Mouse (Mus musculus): ENCODE data around the gene Trim11.

Gene Trim11

DNA sequence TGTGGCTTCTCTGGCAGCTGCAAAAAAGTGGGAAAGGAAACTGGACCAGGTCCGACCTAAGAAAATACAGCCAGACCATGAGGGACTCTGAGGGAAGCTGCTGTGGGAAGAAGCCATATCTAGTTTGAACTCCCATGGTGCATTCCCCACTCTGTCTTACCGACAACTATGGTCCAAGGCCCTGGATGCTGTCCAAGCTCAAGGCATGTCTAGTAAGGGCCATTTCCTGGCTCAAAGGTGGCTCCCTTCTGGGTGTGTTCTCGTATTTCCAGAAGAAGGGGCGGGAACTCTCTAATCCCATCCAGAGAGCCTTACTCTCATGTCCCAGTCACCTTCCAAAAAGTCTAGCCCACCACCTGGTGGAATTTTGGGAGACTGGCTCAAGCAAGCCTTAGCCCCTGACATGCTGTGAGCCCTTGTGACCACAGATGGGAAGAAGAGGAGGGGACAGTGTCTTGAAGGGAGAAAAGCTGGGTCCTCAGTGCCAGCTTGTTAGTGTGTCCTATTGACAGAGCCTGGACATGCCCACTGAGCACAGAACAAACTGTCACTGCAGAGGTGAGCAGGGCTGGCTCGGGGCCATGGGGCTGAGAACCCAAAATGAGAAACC, 2.6 kb downstream of the Trim11 start:
- DNase-seq (ENCODE audit: low spot score), result no peak

DNA sequence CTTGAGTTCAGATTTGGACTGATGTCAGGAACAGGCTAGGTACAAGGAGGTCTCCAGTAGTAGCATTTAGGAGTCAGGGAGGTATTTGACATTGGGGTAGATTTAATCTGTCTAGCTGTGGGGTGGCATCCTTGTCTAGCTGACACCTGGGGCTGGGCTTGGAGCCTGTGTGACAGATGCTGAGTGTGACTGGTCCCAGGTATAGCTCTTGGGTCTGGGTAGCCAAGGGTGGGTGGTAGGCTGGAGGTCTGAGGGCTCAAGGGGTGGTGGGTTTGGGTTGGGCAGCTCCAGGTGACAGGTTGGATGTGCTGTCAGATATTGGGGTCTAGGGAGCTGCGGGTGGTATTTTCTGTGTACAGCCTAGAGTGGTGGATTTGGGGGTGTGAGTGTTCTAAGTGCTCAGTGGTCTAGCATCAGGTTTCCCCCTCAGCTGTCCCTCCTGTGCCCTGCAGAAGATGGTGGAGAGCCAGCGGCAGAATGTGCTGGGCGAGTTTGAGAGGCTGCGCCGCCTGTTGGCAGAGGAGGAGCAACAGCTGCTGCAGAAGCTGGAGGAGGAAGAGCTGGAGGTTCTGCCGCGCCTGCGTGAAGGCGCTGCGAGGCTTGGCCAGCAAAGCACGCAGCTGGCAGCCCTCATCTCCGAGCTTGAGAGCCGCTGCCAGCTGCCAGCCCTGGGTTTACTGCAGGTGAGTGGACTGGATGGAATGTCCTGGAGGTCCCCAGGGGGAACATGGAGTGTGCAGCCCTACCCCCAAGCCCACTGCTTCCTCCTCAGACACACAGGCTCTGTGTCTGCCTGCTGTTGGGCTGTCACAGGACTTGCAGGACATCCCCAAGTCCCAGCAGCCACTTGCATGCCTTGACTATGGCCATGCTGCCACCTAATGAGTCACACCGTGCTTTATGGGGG, 3.9 kb downstream of the Trim11 start:
- DNase-seq (ENCODE audit: low spot score), result no peak

DNA sequence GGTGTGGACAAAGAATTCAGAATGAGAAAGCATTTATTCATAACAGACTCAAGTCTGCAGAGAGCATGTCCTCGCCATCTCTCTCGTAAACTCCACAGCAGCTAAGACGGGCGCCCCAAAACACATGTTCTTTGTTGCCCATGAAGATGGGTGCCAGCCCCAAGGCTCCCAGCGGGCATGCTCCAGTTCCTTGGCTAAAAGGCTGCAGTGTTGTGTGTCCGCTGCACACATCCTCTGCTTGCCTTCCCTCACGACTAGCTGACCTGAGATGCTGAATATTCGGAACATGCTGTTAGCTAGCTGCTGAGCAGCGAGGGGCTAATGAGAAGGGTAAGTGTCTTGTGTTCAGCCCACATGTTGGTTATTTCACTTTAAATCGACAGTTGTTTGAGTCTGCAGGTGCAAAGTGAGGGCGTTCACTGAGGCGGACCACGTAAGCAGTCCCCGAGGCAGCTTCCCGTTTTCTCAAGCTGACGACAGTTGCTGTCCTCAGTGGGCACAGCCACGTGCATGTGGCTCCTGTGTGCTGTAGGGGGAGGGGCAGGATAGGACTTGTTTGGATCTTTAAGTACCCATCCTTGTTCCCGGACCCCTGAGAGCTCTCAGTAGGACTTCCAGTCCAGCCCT, 4.7 kb downstream of the Trim11 start:
- no peak for DNase-seq (ENCODE audit: low spot score)

DNA sequence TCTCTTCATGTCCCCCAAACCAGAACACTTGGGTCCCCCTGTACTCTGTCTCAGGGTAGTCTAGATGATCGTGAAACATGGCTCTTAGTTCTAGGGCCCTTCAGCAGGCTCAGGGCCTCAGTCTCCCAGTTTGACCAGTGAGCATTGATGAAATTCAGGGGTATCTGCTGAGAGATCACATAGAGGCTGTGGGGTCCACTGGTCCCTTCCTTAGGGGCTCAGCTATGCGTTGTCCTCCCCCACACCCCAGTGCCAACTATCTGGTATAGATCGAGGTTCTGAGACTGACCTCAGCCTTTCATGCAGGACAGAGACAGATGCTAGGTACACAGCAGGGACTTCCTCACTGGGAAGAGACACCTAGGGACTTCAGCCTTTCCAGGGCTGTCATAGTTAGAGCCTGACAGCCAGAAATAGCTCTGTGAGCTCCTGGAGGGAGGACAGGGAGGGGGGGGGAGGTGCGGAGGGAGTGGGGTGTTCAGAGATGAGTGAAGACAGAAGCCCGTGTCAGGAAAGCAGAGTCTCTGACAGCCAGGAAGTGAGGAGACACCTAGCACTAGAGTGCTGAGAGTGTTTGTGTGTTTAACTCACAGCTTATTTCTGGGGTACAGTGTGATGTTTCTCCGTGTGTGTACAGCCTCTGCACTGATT, 5.9 kb downstream of the Trim11 start:
- no peak for DNase-seq (ENCODE audit: low spot score)

DNA sequence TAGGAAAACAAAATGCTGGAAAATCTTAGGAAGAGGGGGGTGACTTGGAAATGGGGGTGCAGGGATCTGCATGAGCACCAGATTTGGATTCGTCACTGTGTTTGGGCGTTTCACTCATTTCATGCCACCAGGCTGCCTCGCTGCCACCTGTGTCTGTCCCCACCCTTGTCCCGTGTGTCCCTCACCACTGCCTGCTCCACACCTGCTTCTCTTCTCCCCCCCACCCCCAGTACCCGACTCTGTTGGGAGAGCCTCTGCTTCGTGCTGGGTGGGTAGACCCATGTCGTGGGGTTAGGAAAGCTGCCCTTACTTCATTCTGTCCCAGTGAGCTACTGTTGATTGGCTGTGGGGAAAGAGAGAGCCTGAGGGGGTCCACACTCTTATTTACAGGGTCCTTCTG, 6.8 kb downstream of the Trim11 start:
- no peak for DNase-seq (ENCODE audit: low spot score)

DNA sequence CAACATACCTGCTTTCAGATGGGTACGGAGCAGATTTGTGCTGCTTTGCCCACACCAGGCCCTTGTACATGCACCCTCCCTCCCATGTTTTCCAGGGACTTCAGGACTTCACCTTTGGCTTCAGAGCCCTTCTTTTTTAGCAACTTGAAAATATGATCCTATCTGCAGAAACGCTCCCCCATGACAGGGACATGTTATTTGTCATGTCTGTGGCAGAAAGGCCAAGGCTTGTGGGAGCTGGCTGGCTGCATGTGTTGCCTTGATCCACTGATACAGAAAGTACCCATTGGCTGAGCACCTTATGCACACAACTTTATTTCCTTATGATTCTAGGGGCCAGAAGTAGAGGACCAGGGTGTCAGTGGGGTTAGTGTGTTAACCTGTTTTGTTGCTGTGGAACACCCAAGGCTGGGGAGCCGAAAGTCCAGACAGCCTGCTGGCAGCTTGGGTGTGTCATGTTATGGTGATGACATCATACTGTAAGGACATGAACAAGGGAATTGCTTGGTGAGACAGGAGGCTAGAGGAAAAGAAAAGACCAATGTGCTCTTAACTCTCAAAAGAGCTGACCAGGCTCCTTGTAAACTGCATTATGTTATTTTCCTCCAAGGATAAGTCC, 7.5 kb downstream of the Trim11 start:
- DNase-seq (ENCODE audit: low spot score), result no peak

DNA sequence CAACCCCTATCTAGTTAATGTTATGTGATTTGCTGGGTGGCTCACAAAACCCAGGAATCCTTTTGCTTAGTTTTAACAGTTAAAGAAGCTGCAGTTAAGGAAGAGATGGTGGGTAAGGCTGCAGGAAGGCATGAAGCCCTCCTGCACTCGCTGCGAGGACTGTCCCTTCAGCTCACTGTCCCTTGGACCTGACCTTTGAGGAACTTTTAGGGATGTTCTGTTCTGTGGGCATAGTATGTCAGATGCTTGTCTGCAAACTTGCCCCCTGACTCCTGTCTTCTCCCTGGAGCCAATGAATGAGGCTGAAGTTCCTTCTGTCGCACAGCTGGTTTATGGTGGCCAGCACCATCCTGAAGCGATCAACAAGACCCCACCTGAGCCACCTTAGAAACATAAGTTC, 11.3 kb downstream of the Trim11 start:
- DNase-seq (ENCODE audit: low spot score), result no peak

DNA sequence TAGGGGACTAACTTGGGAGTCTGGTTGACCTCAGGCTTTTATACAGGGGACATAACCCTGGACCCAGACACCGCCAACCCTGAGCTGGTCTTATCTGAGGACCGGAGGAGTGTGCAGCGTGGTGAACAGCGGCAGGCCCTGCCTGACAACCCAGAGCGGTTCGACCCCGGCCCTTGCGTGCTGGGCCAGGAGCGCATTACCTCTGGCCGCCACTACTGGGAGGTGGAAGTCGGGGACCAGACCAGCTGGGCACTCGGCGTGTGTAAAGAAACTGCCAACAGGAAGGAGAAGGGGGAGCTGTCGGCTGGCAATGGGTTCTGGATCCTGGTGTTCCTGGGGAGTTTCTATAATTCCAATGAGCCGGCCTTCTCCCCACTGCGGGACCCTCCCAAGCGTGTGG, 12.2 kb downstream of the Trim11 start:
- DNase-seq (ENCODE audit: low spot score), result no peak

DNA sequence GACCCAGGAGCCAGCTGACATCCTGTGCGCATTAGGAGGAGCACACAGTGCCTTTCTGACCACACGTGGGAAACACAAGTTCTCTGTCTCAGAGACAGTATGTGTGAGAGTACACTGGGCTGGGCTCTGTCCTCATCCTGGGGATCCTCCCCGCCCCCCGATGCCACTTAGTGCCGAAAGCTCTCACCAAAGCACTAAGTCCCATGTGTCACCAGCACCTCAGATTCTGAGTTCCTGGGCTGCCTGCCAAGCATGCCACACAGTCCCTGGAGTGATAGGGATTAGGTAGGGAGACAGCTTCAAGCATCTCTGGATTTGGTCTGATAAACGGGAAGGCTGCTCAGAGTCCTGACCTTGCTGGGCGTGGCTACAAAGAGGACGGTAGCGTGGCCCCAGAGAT, 12.9 kb downstream of the Trim11 start:
- DNase-seq (ENCODE audit: low spot score), result no peak

DNA sequence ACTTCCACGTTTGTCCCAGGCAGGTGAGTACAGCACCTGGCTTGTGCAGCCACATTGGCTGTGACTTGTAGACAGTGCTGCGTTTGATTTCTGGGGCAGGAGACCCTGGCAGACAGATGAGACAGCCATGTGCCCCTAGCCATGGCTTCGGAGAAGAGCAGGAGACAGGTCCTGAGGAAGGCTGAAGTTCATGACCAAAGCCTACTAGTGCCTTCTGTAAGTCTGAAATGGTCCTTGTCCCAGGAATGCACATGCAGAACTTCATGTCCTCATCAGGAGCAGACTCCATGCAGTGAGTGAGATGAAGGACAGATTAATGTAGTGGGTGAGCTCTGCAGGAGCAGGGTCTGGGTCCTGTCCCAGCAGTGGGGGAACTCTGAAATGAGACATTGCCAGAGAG, 14.0 kb downstream of the Trim11 start:
- no peak for DNase-seq (ENCODE audit: low spot score)

DNA sequence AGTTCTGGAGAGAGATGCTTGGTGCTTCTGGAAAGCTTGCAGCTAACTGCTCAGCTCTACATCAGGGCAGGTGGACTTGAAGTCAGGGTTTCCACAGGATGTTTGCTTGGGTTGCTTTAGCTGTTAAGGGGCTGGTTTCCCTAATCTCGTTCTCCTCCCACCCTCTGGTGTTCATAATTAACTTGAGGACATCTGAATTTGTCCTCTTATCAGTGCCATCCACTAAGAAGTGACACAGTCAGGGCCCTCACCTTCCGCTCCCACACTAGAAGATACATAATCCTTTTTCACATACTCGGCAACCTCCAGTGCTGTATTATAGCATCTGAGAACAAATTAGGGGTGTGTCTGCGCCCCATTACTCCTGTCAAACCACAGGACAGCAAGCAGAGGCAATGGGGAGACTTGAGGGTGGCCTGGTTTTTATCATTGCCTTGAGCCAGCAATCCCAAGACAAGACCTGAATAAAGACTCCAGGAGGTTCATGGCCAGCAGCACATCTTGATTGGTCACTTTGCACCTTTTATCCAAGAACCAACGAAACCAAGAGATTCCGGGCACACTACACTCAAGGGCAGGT, 15.3 kb downstream of the Trim11 start:
- DNase-seq (ENCODE audit: low spot score), result no peak

DNA sequence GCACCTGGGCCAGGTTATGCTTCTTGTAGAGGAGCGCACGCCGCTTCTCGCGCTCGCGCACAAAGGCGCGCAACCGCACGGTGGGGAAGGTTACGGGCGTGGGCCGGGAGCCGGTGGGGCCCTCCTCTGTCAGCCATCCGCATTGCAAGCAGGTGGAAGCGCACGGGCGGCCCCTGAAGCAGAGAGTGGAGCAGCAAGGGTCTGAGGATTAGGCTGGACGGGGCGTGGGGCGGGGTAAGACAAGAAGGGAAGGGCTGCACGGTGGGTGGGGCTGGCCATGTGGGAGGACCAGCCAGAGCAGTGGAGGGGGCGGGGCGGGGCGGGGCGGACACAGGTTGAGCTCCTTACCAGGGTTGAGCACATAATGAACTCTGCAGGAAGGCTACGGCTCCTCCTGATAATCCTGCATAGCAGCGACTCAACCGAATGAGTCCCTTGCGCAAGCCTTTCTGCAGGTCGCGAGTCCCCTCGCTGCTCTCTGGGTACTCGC, 16.5 kb downstream of the Trim11 start:
- peak; percentile 63 for DNase-seq (ENCODE audit: low spot score)

DNA sequence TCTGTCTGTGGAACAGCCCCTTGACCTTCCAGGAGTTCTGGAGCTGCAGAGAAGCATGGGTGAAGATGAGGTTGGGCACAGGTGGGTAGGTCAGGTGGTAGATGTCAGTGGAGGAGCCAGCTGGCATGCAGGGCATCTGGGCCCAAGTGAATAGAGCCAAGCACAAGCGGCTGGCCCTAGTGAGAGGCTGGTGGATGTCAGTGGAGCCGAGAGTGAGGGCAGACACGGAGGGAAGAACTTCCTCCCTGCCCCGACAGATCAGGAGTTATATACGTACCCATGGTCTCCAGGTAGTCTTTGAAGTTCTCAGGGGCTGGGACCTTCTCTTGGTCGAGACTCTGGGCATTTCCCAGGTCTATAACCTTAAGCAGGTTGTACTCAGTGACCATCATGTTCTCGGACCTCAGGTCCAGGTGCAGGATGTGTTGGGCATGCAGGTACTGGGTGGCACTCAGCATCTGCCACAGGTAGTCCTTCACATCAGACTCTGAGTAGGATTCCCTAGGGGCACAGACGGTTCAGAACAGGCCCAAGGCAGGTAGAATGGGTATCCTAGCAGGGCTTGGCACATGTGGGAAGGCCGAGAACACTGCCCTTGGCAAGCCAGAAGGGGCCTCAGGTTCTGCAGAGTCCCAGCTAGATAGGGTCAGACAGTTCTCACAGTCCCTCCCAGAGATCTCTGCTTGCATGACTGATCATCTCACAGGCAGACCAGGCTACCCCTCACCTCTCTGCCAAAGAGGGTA, 17.3 kb downstream of the Trim11 start:
- no peak for DNase-seq (ENCODE audit: low spot score)

DNA sequence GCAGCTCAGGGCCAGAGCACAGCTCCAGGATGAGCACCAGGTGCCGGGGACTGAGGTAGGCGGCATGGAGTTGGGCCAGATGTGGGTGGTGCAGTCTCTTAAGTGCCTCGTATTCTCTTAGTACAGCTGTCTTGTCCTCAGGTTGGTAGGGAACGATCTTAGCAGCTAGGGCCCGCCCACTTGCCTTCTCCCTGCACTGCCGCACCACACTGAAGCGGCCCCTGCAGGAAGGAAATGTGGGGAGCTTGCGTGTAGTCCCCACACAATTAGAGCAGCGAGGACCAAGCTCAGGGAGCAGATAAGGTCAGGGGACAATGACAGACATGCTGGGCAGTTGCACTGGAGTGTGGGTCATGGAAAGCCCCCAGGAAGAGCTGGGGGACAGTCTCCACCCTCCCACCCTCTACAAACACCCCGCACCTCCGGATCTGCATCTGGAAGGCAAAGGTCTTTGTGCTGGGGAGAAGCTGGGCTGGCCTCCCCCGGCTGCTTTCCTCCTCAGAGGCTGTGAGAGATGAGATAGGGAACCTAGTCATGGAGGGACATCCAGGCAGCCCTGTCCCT, 18.0 kb downstream of the Trim11 start:
- no peak for DNase-seq (ENCODE audit: low spot score)

DNA sequence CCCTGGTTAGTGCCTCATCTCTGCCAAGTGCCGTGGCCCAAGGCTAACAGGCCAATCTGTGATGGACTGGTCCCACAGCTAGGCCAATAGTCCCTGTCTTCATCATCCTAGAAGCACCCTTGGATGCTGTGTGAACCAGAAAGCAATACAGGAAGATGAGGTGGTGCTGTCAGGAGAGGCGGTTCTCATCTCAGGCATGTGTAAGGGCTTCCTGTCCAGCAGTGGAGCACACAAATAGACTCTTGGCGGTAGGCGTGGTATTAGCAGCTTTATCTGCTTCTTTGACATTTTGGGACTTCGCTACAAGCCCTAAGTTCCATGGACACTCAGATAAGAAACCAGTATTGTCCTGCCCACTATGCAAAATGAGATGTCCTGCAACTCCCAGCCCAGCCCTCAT, 19.6 kb downstream of the Trim11 start:
- no peak for DNase-seq (ENCODE audit: low spot score)

DNA sequence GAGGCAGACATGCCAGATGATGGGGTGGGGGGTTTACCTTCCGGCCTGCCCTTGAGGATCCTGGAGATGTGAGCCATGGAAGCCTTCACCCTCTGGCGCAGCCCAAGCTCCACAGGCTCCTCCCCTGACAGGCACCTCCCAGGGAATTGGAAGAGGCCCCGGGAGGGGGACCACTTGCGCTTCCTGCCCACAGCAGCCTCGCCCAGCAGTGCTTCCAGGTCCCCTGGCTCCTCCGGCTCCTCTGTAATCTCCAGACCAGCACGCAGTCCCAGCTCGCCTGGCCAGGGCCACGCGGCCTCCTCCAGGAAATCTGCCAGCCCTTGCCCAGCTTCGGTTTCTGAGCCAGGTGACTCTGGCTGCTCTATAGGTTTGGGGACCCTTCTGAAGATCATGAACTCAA, 21.3 kb downstream of the Trim11 start:
- no peak for DNase-seq (ENCODE audit: low spot score)

DNA sequence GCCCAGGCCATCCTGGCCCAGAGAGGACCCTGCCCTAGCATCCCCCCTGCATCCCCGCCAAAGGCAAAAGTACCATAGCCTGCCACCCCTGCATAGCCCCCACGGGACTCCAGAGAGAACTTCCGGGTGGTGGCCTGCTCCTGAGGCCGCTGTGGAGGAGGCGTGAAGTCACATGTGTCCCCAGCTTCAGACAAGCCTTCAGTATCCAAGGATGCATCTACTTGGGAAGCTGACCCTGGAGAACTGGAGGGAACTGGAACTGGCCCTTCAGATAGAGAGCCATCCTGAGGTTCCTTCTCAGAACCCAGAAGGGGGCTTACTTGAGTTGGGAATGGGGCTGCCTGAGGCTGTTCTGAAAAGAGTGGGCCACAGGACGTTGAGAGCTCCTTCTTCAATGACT, 21.9 kb downstream of the Trim11 start:
- DNase-seq (ENCODE audit: low spot score), result no peak

DNA sequence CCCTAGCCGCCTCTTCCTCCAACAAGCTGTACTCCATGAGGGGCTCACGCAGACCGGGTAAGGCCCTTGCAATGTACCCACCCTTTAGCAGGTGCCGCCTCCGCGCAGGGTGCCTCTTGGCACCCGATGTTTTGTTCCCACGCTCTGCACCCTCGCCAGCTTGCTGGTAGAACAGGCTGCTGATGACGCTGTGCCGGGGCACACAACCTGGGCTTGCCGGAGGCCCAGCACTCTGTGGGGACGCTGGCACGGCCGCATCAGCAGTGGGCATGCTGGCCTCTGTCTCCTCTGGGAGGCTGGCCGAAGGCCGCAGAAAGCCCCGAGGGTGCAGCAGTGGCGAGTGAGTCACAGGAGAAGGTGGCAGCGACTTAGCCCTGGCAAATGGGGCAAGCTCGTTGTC, 22.7 kb downstream of the Trim11 start:
- DNase-seq (ENCODE audit: low spot score), result no peak

DNA sequence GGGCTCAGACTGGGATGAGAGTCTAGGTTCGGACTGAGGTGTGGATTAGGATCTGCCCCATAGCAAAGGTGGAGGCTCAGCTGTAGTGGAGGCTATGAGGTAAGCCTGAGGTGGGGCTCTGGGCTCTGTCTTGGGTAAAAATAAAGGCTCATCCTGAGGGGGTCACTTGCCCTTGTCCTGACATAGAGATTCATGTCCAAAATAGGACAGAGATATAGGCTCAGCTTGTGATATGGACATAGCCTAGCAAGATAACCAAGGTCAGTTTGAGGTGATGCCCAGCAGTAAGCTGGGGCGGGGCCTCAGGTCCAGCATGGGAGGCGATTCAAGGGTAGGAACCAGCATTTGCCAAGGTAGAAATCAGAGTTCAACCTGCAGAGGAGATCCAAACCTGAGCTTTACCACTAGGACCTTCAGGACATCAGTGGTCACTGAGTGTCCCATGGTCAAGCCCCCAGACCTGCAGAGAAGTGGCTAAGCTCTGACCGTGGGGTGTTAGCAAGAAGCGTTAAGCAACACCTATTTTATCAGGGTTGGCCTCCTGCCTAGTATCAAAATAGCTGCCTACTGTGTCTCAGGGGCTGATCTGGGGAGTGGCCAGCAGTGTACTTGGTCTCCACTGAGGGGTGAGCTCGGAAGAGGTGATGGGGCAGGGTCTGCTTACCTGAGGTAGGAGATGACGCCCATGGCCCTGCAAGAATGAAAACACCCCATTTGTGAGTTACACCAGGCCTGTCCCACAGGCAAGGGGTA, 24.6 kb downstream of the Trim11 start:
- DNase-seq (ENCODE audit: low spot score), result no peak

DNA sequence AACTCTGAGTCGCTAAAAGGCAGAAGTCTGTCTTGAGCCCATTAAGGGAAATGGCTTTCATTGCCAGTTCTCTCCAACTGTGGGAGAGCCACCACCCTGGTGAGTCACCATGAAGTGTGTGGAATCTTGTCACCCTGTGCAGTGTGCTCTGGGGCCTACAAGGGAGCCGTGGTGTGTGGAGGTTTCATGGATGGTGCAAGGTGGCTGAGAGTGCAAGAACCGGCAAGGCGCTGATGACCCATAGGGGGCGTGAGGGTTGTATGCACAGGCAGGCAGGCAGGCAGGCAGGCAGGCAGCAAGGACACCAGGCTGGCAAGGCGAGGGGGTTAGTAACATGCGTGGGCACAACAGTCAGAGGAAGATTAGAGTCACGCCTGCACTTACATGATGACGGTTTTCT, 37.2 kb downstream of the Trim11 start:
- DNase-seq (ENCODE audit: low spot score), result no peak
